9 mouse cellular contexts compared by ENCODE assay signal in genomic region chr1:190978511-190979073, GRCm38 (mm10). TPM values are rescaled to one million over a fixed set of nuclear protein-coding genes. Genes with fewer than 3 reads are reported as not detected.
DNase-seq lines count a peak whose midpoint lies in the region; ATAC-seq and TF ChIP-seq lines count a peak whose summit lies in the region.
"Had no signal": no experiment of that assay in that cellular context is flagged by ENCODE, and none has a peak within 500 bp of the region (broad histone marks: within the 10 kb centered on the region; RNA-seq: fewer than 3 reads in every experiment).

No protein-coding gene starts in this region.

- DNase-seq in cerebellum, adult 9-11 months = peak; percentile 18
- DNase-seq in cerebellum, adult 11 months = no peak
- no peak for DNase-seq in testis, postnatal 14 days (ENCODE audit: low spot score)
- DNase-seq in midbrain, embryonic 14.5 days = peak; percentile 67
- no peak for DNase-seq in layer of hippocampus, adult 8-10 months (ENCODE audit: low spot score in 2 of 2)

- H3K27me3 ChIP-seq in testis, adult 2 months (ENCODE audit: control insufficient read depth, insufficient read depth, low read length) = no peaks in the 10 kb centered on the region; the same call in 1 of the 2 replicates
- no peaks in the 10 kb centered on the region; the same call in 1 of the 2 replicates for H3K27me3 ChIP-seq in forebrain, embryonic 13.5 days
- no peaks in the 10 kb centered on the region for H3K27me3 ChIP-seq in kidney, embryonic 16.5 days (ENCODE audit: insufficient read depth, low read length)
- no peaks in the 10 kb centered on the region for H3K27me3 ChIP-seq in midbrain, embryonic 14.5 days (ENCODE audit: control insufficient read depth, insufficient read depth, low read length)

- peak; percentile 76 for ATAC-seq in forebrain, embryonic 13.5 days
- ATAC-seq in kidney, embryonic 16.5 days (ENCODE audit: low FRiP score, low TSS enrichment) = peak; percentile 77
- ATAC-seq in midbrain, embryonic 14.5 days (ENCODE audit: low FRiP score, low TSS enrichment) = peak; percentile 73

- peaks cover 7% of the 10 kb centered on the region for H3K4me1 ChIP-seq in testis, adult 2 months (ENCODE audit: control insufficient read depth, insufficient read depth, low read length)
- peaks cover 37% of the 10 kb centered on the region for H3K4me1 ChIP-seq in forebrain, embryonic 13.5 days
- peaks cover 25% of the 10 kb centered on the region for H3K4me1 ChIP-seq in kidney, embryonic 16.5 days (ENCODE audit: insufficient read depth, low read length)
- H3K4me1 ChIP-seq in midbrain, embryonic 14.5 days (ENCODE audit: control insufficient read depth, insufficient read depth, low read length) = peaks cover 21% of the 10 kb centered on the region

- H3K4me3 ChIP-seq in testis, adult 2 months (ENCODE audit: control insufficient read depth, low read depth, low read length) = peak overlapping the region; percentile 88
- H3K4me3 ChIP-seq in forebrain, embryonic 13.5 days = peak overlapping the region; percentile 62
- H3K4me3 ChIP-seq in kidney, embryonic 16.5 days (ENCODE audit: low read length) = peak overlapping the region; percentile 71
- H3K4me3 ChIP-seq in midbrain, embryonic 14.5 days (replicated peaks; ENCODE audit: low read depth, low read length) = peak overlapping the region; percentile 59

- peak overlapping the region; percentile 87 for H3K4me2 ChIP-seq in forebrain, embryonic 13.5 days
- peak overlapping the region; percentile 99 for H3K4me2 ChIP-seq in kidney, embryonic 16.5 days (replicated peaks; ENCODE audit: low read depth, low read length)
- peak overlapping the region; percentile 77 for H3K4me2 ChIP-seq in midbrain, embryonic 14.5 days (ENCODE audit: low read length)

- no peak for TF ChIP-seq POLR2A in testis, adult 2 months (IDR thresholded peaks at IDR 0.05; ENCODE audit: control insufficient read depth, low read depth, low read length)

- peak overlapping the region; percentile 93 for H3K9ac ChIP-seq in forebrain, embryonic 13.5 days
- H3K9ac ChIP-seq in kidney, embryonic 16.5 days (replicated peaks; ENCODE audit: low read length) = peak overlapping the region; percentile 82
- H3K9ac ChIP-seq in midbrain, embryonic 14.5 days (replicated peaks; ENCODE audit: low read length) = peak overlapping the region; percentile 89

- under 1% methylated on average over 45 of the region's 46 CpGs for WGBS in forebrain, embryonic 13.5 days
- WGBS in kidney, embryonic 16.5 days = under 1% methylated on average over 46 of the region's 46 CpGs
- under 1% methylated on average over 46 of the region's 46 CpGs for WGBS in midbrain, embryonic 14.5 days

- no peaks in the 10 kb centered on the region for H3K9me3 ChIP-seq in forebrain, embryonic 13.5 days (replicated peaks)
- H3K9me3 ChIP-seq in kidney, embryonic 16.5 days (ENCODE audit: low read length) = no peaks in the 10 kb centered on the region
- H3K9me3 ChIP-seq in midbrain, embryonic 14.5 days (ENCODE audit: control insufficient read depth, low read length) = no peaks in the 10 kb centered on the region

- no peaks in the 10 kb centered on the region for H3K36me3 ChIP-seq in testis, adult 2 months (ENCODE audit: control insufficient read depth, insufficient read depth, low read length)
- H3K36me3 ChIP-seq in forebrain, embryonic 13.5 days (ENCODE audit: poor library complexity, severe bottlenecking) = peaks cover 22% of the 10 kb centered on the region
- H3K36me3 ChIP-seq in kidney, embryonic 16.5 days (ENCODE audit: insufficient read depth, low read length) = peaks cover 4% of the 10 kb centered on the region
- peaks cover 16% of the 10 kb centered on the region for H3K36me3 ChIP-seq in midbrain, embryonic 14.5 days (ENCODE audit: control insufficient read depth, insufficient read depth, low read length)

- H3K27ac ChIP-seq in testis, adult 2 months (ENCODE audit: control insufficient read depth, insufficient read depth, low read depth, low read length) = no peak overlapping the region; the same call in 1 of the 2 replicates
- peak overlapping the region; percentile 96 for H3K27ac ChIP-seq in forebrain, embryonic 13.5 days
- H3K27ac ChIP-seq in kidney, embryonic 16.5 days (ENCODE audit: low read length) = peak overlapping the region; percentile 89
- peak overlapping the region; percentile 96 for H3K27ac ChIP-seq in midbrain, embryonic 14.5 days (replicated peaks; ENCODE audit: low read depth, low read length)

- TF ChIP-seq CTCF in testis, adult 2 months (IDR thresholded peaks at IDR 0.05; ENCODE audit: control insufficient read depth, insufficient read depth, insufficient replicate concordance, low read depth, low read length) = no peak

RNA-seq across cellular contexts. Expression of gene Vash2, which starts 0.5 kb away (rescaled TPM):
- 53.8 and 65.7 TPM in 2 replicates for polyA plus RNA-seq in testis, adult 2 months (2012; rRNA removed)
- polyA plus RNA-seq in forebrain, embryonic 13.5 days (2015; fragmentation: Nextera tagmentation; extraction: Ambion mirVana) = 57.6 and 62.6 TPM in 2 replicates
- 27.0 and 29.3 TPM in 2 replicates for polyA plus RNA-seq in kidney, embryonic 16.5 days (2015; fragmentation: Nextera tagmentation; extraction: Ambion mirVana)
- polyA plus RNA-seq in midbrain, embryonic 14.5 days (2014; fragmentation: Nextera tagmentation; extraction: Ambion mirVana) = 82.8 and 102 TPM in 2 replicates
- 1 to 10 TPM; 1.2 to 2.7 (median 1.7) TPM for total RNA-seq in layer of hippocampus, adult 8-10 months (2022)

RNA-seq across cellular contexts. Expression of gene Flvcr1, which starts 47.4 kb away (rescaled TPM):
- 4.1 and 4.2 TPM in 2 replicates for polyA plus RNA-seq in testis, adult 2 months (2012; rRNA removed)
- 6.4 and 8.0 TPM in 2 replicates for polyA plus RNA-seq in forebrain, embryonic 13.5 days (2015; fragmentation: Nextera tagmentation; extraction: Ambion mirVana)
- 6.0 and 6.2 TPM in 2 replicates for polyA plus RNA-seq in kidney, embryonic 16.5 days (2015; fragmentation: Nextera tagmentation; extraction: Ambion mirVana)
- polyA plus RNA-seq in midbrain, embryonic 14.5 days (2014; fragmentation: Nextera tagmentation; extraction: Ambion mirVana) = 10.0 and 12.1 TPM in 2 replicates
- 10 to 100 TPM; 16.8 to 20.0 (median 18.8) TPM for total RNA-seq in layer of hippocampus, adult 8-10 months (2022)

RNA-seq across cellular contexts. Expression of gene Angel2, which starts 53.7 kb away (rescaled TPM):
- 18.3 and 18.6 TPM in 2 replicates for polyA plus RNA-seq in testis, adult 2 months (2012; rRNA removed)
- polyA plus RNA-seq in forebrain, embryonic 13.5 days (2015; fragmentation: Nextera tagmentation; extraction: Ambion mirVana) = 58.8 and 60.2 TPM in 2 replicates
- polyA plus RNA-seq in kidney, embryonic 16.5 days (2015; fragmentation: Nextera tagmentation; extraction: Ambion mirVana) = 44.8 and 44.9 TPM in 2 replicates
- polyA plus RNA-seq in midbrain, embryonic 14.5 days (2014; fragmentation: Nextera tagmentation; extraction: Ambion mirVana) = 49.3 and 60.1 TPM in 2 replicates
- 10 to 100 TPM; 49.4 to 61.7 (median 58.3) TPM for total RNA-seq in layer of hippocampus, adult 8-10 months (2022)

RNA-seq across cellular contexts. Expression of gene Spata45, which starts 57.8 kb away (rescaled TPM):
- polyA plus RNA-seq in testis, adult 2 months (2012; rRNA removed) = 136 and 182 TPM in 2 replicates
- polyA plus RNA-seq in forebrain, embryonic 13.5 days (2015; fragmentation: Nextera tagmentation; extraction: Ambion mirVana) = not detected in 2 replicates
- not detected in 2 replicates for polyA plus RNA-seq in kidney, embryonic 16.5 days (2015; fragmentation: Nextera tagmentation; extraction: Ambion mirVana)
- not detected in 2 replicates for polyA plus RNA-seq in midbrain, embryonic 14.5 days (2014; fragmentation: Nextera tagmentation; extraction: Ambion mirVana)
- total RNA-seq in layer of hippocampus, adult 8-10 months (2022) = not detected
- total RNA-seq: layer of hippocampus, postnatal 14 days had no signal

Comparison
In these comparisons a context has a peak if more than half of its experiments do, and no peak if none do; other contexts are left out.
1. DNase-seq: peak in cerebellum, adult 9-11 months (single experiment) and midbrain, embryonic 14.5 days (single experiment); none in cerebellum, adult 11 months (single experiment), testis, postnatal 14 days (single experiment) and layer of hippocampus, adult 8-10 months (0 of 2).
2. Peak in every context shown above with its lines, with median percentiles within 50 percentile points of each other: H3K4me3 ChIP-seq, ATAC-seq, H3K4me2 ChIP-seq and H3K9ac ChIP-seq.